Mouse (Mus musculus) stomach, embryonic 14.5 days (tissue): ENCODE results near the gene Rpap3. TPM values are rescaled to one million over a fixed set of nuclear protein-coding genes. Genes with fewer than 3 reads are reported as not detected.

Source experiments
- ATAC-seq: fragments of 200-750 bp; cut with Nextera tagmentation; 2 replicates; pipeline ENCODE4 v1.8.0; 2017; ENCODE audit warnings: low read depth, moderate TSS enrichment; ENCODE audit not compliant: insufficient number of reproducible peaks, insufficient read depth, low FRiP score
- H3K27ac ChIP-seq: fragments of 300-500 bp; sonication (generic); 2 replicates; pipeline ENCODE4 v1.5.1; 2014; ENCODE audit warnings: mild to moderate bottlenecking, low read length, moderate library complexity, mixed read lengths
- H3K27me3 ChIP-seq: fragments of 300-500 bp; sonication (generic); 2 replicates; pipeline ENCODE4 v1.6.1; 2014; ENCODE audit warnings: low read length, control low read depth, mixed read lengths; ENCODE audit not compliant: control insufficient read depth, insufficient read depth
- H3K36me3 ChIP-seq: fragments of 300-500 bp; sonication (generic); 2 replicates; pipeline ENCODE4 v1.6.1; 2014; ENCODE audit warnings: mild to moderate bottlenecking, control low read depth, low read length, moderate library complexity, mixed read lengths; ENCODE audit not compliant: control insufficient read depth, insufficient read depth
- H3K4me1 ChIP-seq: fragments of 300-500 bp; sonication (generic); 2 replicates; pipeline ENCODE4 v1.6.1; 2014; ENCODE audit warnings: low read length, control low read depth, mixed read lengths; ENCODE audit not compliant: control insufficient read depth, insufficient read depth
- H3K4me2 ChIP-seq: fragments of 300-500 bp; sonication (generic); replicated peaks from 2 replicates; pipeline ENCODE4 v1.6.1; 2014; ENCODE audit warnings: low read depth, low read length, control low read depth
- H3K4me3 ChIP-seq: fragments of 300-500 bp; sonication (generic); 2 replicates; pipeline ENCODE4 v1.5.1; 2014; ENCODE audit warnings: low read depth, low read length, control low read depth
- H3K9ac ChIP-seq: fragments of 300-500 bp; sonication (generic); replicated peaks from 2 replicates; pipeline ENCODE4 v1.6.1; 2014; ENCODE audit warnings: low read depth, mild to moderate bottlenecking, control low read depth, low read length, moderate library complexity, mixed read lengths
- H3K9me3 ChIP-seq: fragments of 300-500 bp; sonication (generic); 2 replicates; pipeline ENCODE4 v1.6.1; 2016; ENCODE audit warnings: low read depth, low read length, control low read depth; ENCODE audit not compliant: control insufficient read depth
- WGBS: fragments of 180-500 bp; shearing (Covaris S2); extraction: QIAGEN DNeasy Blood & Tissue Kit; methylation state at CpG from one replicate; pipeline ENCODE4 v1.1.7; 2014; 5-methylcytosine and 5-hydroxymethylcytosine counted together
- polyA plus RNA-seq: library from polyadenylated mRNA; unstranded; fragments of >200 nt; fragmentation: Nextera tagmentation; extraction: Ambion mirVana; gene quantifications from 2 replicates; pipeline ENCODE4 v1.2.1, GENCODE M21; 2014

Rpap3 gene
- polyA plus RNA-seq, 1 experiment from 2014 or later: 32.6 TPM

DNA sequence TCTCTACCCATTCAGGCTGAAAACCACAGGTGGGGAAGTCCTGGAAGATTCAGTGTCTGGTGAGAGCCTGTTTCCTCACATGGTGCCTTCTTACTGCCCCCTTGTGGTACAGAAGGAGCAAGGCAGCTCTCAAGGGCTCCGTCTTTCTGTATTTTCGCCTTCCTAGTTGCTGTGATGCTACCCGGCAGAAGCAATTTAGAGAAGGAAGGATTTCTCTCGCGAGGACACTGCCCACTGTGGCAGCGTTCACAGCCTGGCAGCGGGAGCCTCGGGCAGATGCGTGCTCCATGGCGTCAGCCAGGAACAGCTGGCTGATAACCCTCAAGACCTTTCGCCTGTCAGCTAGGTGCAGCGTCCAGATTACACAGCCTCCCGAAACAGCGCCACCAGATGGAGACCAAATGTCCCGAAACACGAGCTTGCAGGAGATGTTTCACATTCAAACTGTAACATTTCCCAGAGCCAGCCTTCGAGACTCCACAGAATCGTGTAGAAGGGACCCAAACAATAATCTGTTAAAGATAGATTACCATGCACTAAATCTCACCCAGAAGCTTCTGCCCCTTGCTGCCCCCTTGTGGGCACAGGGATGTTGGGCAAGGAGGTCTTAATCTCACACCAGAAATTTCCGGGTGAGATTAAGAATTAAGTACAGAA, 41.7 kb downstream of the Rpap3 start:
- no peaks in the 10 kb centered on the region for H3K9me3 ChIP-seq
- H3K36me3 ChIP-seq: no peaks in the 10 kb centered on the region
- peak; percentile 59; the same call in 1 of the 2 replicates for ATAC-seq
- peak overlapping the region; percentile 50 for H3K4me2 ChIP-seq
- no peak overlapping the region for H3K9ac ChIP-seq
- 4% methylated on average over 19 of the region's 19 CpGs for WGBS
- no peak overlapping the region for H3K27ac ChIP-seq
- H3K4me3 ChIP-seq: peak overlapping the region; percentile 27
- H3K4me1 ChIP-seq: no peaks in the 10 kb centered on the region
- H3K27me3 ChIP-seq: no peaks in the 10 kb centered on the region

DNA sequence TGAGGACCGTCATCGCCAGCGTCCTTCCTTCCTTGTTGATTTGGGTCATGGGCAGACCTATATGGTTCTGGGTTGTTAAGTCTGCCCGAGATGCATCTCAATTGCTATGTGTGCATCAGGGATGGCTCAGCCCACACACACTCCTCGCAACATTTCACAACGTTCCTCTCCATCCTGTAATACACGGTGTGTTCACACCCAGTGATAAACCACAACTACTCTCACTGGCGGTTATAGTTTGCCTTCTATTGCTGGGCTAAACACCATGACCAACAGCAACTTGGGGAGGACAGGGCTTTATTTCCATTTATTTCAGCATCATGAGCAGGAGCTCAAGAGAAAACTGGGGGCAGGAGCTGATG, 46.9 kb downstream of the Rpap3 start:
- 89% methylated on average over 8 of the region's 8 CpGs for WGBS
- H3K27me3 ChIP-seq: no peaks in the 10 kb centered on the region
- no peak overlapping the region for H3K4me2 ChIP-seq

DNA sequence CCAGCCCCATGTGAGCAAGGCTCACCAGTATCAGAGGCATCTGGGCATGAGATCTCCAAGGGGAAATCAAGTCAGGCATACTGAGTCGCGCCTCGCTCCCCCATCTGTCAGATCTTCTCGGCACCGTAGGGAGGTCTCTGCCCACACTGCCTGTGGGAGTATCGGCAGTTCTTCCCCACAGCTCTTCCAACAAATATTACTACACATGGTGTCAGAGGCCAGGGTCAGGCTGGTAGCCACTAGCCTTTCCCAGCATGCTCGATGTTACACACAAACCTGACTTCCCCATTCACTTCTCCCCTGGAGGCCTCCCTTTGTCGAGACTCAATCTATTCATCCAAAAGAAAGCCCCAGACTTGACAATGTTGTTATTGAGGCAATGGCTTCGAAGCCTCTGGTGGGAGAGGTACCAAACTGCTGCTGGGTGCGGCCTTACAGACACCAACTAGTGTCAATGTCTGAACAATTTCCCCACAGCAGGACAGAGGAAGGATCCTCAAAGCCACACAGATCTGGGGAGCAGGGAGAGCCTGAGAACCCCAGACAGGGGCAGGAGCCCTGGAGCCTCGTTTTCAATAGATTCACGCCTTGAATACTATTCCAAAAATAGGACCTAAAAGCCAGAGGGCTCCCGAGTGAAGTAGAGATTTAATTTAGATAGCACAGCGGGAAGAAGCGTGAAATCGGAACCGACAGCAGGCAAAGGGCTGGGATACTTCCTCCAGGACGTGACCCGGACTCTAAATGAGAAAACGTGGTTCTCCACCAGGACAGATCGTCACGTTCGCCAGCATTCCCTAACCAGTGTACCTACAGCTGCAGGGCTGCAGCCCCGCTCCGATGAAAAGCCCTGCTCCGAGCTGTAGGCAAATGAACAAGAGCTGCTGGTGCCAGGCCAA, 47.5 kb downstream of the Rpap3 start:
- H3K9ac ChIP-seq: no peak overlapping the region
- no peaks in the 10 kb centered on the region for H3K4me1 ChIP-seq
- no peak for ATAC-seq
- H3K4me2 ChIP-seq: no peak overlapping the region
- no peak overlapping the region for H3K4me3 ChIP-seq
- no peaks in the 10 kb centered on the region for H3K27me3 ChIP-seq
- H3K27ac ChIP-seq: no peak overlapping the region
- H3K9me3 ChIP-seq: no peaks in the 10 kb centered on the region
- WGBS: 80% methylated on average over 26 of the region's 26 CpGs
- H3K36me3 ChIP-seq: no peaks in the 10 kb centered on the region

More for the DNA sequence above, 46.9 kb downstream of the Rpap3 start:
- Histone ChIP-seq H3K4me3 (no peak overlapping the region), H3K36me3 (no peaks in the 10 kb centered on the region), H3K4me1 (no peaks in the 10 kb centered on the region), H3K9me3 (no peaks in the 10 kb centered on the region), H3K9ac (no peak overlapping the region), H3K27ac (no peak overlapping the region)
- no peak for ATAC-seq

DNA sequence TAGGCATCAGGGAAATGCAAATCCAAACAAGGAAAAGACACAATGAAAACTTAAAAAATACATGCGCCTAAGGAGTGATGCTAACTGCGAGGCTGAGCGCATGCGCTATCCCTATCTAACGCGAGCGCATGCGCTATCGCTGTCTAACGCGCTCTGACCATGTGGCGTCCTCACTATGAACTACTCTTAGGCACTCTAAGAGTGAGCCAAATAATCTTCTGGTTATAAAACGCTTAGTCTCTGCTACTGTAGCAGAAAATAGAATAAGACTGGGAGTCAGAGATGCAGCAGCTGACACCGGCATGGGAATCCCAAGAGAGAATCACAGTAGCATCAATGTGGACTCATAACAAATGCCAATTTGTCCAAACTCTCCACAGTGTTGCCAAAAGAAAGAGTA, 48.2 kb downstream of the Rpap3 start:
- ATAC-seq: no peak
- Histone ChIP-seq H3K4me1 (no peaks in the 10 kb centered on the region), H3K27me3 (no peaks in the 10 kb centered on the region), H3K4me3 (no peak overlapping the region), H3K27ac (no peak overlapping the region), H3K9ac (no peak overlapping the region), H3K4me2 (no peak overlapping the region), H3K9me3 (no peaks in the 10 kb centered on the region), H3K36me3 (no peaks in the 10 kb centered on the region)
- 93% methylated on average over 14 of the region's 14 CpGs for WGBS

DNA sequence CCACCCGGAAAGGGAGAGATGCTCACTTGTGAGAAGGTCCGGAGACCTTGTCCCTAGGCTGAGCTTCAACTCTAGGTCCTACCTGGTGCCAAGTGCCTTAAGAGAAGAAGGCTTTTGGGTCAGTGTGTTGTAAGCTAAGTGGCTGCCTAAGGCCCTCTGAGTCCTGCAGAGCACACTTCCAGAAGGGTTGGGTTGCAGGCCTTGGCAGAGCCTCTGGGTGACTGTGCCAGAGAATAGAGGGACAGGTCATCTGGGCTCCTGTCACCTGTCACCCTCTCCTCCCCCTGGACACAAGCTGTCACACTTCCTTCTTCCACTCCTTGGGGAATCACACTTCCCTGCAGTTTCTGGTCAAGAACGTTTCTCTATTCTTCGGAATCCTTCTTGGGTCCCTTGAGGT, 55.9 kb downstream of the Rpap3 start:
- Histone ChIP-seq H3K27ac (no peak overlapping the region), H3K9me3 (peaks cover 2% of the 10 kb centered on the region; the same call in 1 of the 2 replicates), H3K36me3 (no peaks in the 10 kb centered on the region), H3K9ac (no peak overlapping the region), H3K4me3 (no peak overlapping the region), H3K4me2 (no peak overlapping the region), H3K27me3 (no peaks in the 10 kb centered on the region), H3K4me1 (no peaks in the 10 kb centered on the region)
- ATAC-seq: no peak
- 78% methylated on average over 4 of the region's 4 CpGs for WGBS

DNA sequence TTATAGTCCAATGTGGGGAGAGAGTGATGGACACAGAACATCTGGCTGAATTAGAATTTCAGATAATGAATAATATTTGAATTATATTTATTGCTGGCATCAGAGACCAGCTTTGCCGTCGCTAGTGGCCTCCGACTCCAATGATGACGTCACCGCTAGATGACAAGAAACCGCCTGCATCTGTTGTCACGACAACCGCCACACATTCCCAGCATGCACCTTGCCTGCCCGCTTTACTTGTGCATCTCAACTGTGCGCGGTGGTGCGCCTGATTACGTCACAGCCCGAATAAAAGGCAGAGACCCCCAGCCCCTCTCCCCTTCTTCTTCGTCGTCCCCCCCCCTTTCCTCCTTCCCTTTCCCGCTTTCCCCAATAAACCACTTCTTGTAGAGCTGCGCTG, 57.4 kb downstream of the Rpap3 start:
- no peak overlapping the region for H3K4me2 ChIP-seq
- no peaks in the 10 kb centered on the region for H3K4me1 ChIP-seq
- no peaks in the 10 kb centered on the region for H3K27me3 ChIP-seq
- H3K36me3 ChIP-seq: no peaks in the 10 kb centered on the region
- WGBS: 86% methylated on average over 18 of the region's 18 CpGs
- ATAC-seq: no peak
- no peak overlapping the region for H3K9ac ChIP-seq
- H3K27ac ChIP-seq: no peak overlapping the region
- peaks cover 5% of the 10 kb centered on the region; the same call in 1 of the 2 replicates for H3K9me3 ChIP-seq
- H3K4me3 ChIP-seq: no peak overlapping the region

DNA sequence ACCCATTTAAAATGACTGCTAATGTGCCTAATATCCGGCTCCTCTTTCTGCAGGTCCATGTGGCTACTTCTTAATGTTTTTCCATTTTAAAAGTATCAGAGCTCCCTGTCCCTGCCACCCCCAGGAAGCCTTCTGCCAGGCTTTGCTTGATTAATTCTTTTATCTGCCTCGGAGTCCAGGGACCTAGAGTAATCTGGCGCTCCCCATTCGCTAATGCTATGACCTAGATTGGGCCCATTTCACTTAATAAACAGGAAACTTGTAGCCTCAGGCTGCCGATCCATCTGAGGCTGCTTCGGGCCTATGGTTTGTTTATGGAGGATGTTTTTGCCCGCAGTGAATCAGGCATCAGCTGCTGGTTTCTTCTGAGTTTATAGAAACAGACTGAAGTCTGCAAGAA, 59.2 kb downstream of the Rpap3 start:
- Histone ChIP-seq H3K4me2 (no peak overlapping the region), H3K4me3 (no peak overlapping the region), H3K4me1 (no peaks in the 10 kb centered on the region), H3K9me3 (peaks cover 5% of the 10 kb centered on the region; the same call in 1 of the 2 replicates), H3K27me3 (no peaks in the 10 kb centered on the region), H3K27ac (no peak overlapping the region), H3K9ac (no peak overlapping the region), H3K36me3 (no peaks in the 10 kb centered on the region)
- ATAC-seq: no peak
- WGBS: 36% methylated on average over 7 of the region's 7 CpGs

DNA sequence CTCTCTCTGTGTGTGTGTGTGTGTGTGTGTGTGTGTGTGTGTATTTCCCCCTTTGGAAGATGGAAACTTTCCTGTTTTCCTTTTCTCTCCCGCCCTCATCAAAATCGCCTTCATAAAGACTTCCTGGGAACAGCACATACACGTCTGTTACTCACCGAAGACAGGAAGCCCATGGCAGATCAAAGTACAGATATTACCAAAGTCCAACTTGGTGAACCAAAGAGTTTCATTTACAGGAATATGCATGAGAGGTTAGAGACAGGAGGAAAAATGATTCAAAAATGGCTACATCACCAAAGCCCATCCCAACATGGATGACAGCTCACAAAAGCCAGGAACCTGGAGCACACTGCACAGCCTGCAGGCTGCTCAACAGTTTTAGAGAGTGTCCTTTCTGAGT, 61.6 kb downstream of the Rpap3 start:
- H3K4me1 ChIP-seq: no peaks in the 10 kb centered on the region
- H3K9ac ChIP-seq: no peak overlapping the region
- WGBS: 87% methylated on average over 4 of the region's 4 CpGs
- peaks cover 5% of the 10 kb centered on the region; the same call in 1 of the 2 replicates for H3K9me3 ChIP-seq
- no peak for ATAC-seq
- no peak overlapping the region for H3K4me2 ChIP-seq
- H3K4me3 ChIP-seq: no peak overlapping the region
- H3K36me3 ChIP-seq: no peaks in the 10 kb centered on the region
- no peaks in the 10 kb centered on the region for H3K27me3 ChIP-seq
- H3K27ac ChIP-seq: no peak overlapping the region
